Mouse (Mus musculus): ENCODE measurements around the gene Ier5. TPM values are rescaled to one million over a fixed set of nuclear protein-coding genes. Genes with fewer than 3 reads are reported as not detected.

The Ier5 gene
- total and polyA plus RNA-seq, 3 experiments: 47.7 to 59.3 (median 58.8) TPM

- H3K9ac ChIP-seq (ENCODE audit: insufficient read depth, low read depth): no peak overlapping the region
- H3K4me3 ChIP-seq (replicated peaks in 1 of 3; ENCODE audit: low read depth in 2 of 3, low read length in 2 of 3, poor library complexity in 1 of 3): no peak overlapping the region
- dilution Hi-C loops (cut with MboI; ENCODE audit: extremely low pct_ligation_motif_present, extremely low pct_unique_long_range_greater_than_20kb, low sequenced_read_pairs) (no loop called here), in situ Hi-C loops (cut with MboI; ENCODE audit: low pct_ligation_motif_present, low pct_unique_long_range_greater_than_20kb, low sequenced_read_pairs) (loop anchor here (5.0 kb wide), 1 partner anchor 35 kb away; no protein-coding TSS in a partner anchor)
- TF ChIP-seq ELF1 (IDR thresholded peaks at IDR 0.05; ENCODE audit: low read depth, low read length) (no peak), EP300 (IDR thresholded peaks at IDR 0.05; ENCODE audit: low read length) (peak; percentile 66; the same call in 1 of the 2 replicates), TBP (conservative IDR thresholded peaks at IDR 0.05; ENCODE audit: low read depth, low read length) (no peak), IRF4 (IDR thresholded peaks at IDR 0.05; ENCODE audit: low read depth, low read length) (no peak), USF2 (conservative IDR thresholded peaks at IDR 0.05; ENCODE audit: low read depth, low read length) (no peak), MYC (IDR thresholded peaks at IDR 0.05; ENCODE audit: low read depth, low read length) (no peak), MXI1 (IDR thresholded peaks at IDR 0.05; ENCODE audit: low read depth, low read length) (no peak), GABPA (IDR thresholded peaks at IDR 0.05; ENCODE audit: insufficient replicate concordance, low read depth, low read length) (no peak), JUN (IDR thresholded peaks at IDR 0.05; ENCODE audit: insufficient read depth, low read depth, low read length) (0 out of 2 replicates have a peak, but pooled peaks have one; percentile 25), TCF12 (IDR thresholded peaks at IDR 0.05; ENCODE audit: low read depth, low read length) (0 out of 2 replicates have a peak, but pooled peaks have one; percentile 40)
- H3K4me1 ChIP-seq (ENCODE audit: control insufficient read depth in 1 of 2, insufficient read depth in 2 of 2): peaks cover 17 to 73% of the 10 kb centered on the region in 2 experiments
- no peaks in the 10 kb centered on the region for H3K36me3 ChIP-seq (replicated peaks in 1 of 2; ENCODE audit: control insufficient read depth in 1 of 2, insufficient read depth in 1 of 2, low read length in 1 of 2)
- no peak for DNase-seq (ENCODE audit: extremely low read depth)
- H3K27ac ChIP-seq (ENCODE audit: insufficient read depth, low read depth): no peak overlapping the region
- H3K4me2 ChIP-seq (ENCODE audit: insufficient read depth, low read depth, poor library complexity, severe bottlenecking): no peak overlapping the region
- no peaks in the 10 kb centered on the region for H3K79me2 ChIP-seq (replicated peaks; ENCODE audit: control insufficient read depth, extremely low read depth, insufficient read depth, poor library complexity, severe bottlenecking)
- no peaks in the 10 kb centered on the region for H3K9me3 ChIP-seq (replicated peaks; ENCODE audit: low read length)
- H3K27me3 ChIP-seq (replicated peaks): no peaks in the 10 kb centered on the region
These were observed 12.5 kb downstream of the Ier5 start for GRCm38 (mm10) chr1:155086893-155087292.

DNA sequence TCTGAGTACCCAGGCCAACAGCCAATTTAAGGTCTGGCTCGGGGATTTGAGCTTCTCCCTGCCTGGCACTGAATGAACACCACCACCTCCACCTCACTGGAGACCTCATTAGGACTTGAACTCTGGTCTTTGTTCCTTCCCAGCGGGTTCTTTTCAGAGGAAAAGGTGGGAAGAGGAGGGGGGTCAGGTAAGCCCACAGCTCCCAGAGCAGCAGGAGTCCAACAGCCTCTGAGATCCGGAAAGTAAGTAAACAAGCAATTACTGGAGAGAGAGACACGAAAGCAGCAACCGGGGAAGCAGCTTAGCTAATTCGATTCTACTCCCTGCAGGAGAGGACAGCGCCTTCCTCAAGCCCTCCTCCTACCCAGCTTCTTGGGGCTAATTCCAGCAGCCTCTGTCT, 13.0 kb downstream of the Ier5 start:
- H3K9me3 ChIP-seq (replicated peaks; ENCODE audit: low read length): no peaks in the 10 kb centered on the region
- dilution Hi-C loops (cut with MboI; ENCODE audit: extremely low pct_ligation_motif_present, extremely low pct_unique_long_range_greater_than_20kb, low sequenced_read_pairs): no loop called here
- H3K27me3 ChIP-seq (replicated peaks): no peaks in the 10 kb centered on the region
- no peak for DNase-seq (ENCODE audit: extremely low read depth)
- H3K36me3 ChIP-seq (replicated peaks in 1 of 2; ENCODE audit: control insufficient read depth in 1 of 2, insufficient read depth in 1 of 2, low read length in 1 of 2): no peaks in the 10 kb centered on the region
- peaks cover 15 to 73% of the 10 kb centered on the region in 2 experiments; a peak in 3 of 4 replicates for H3K4me1 ChIP-seq (ENCODE audit: control insufficient read depth in 1 of 2, insufficient read depth in 2 of 2)
- no peak overlapping the region for H3K4me2 ChIP-seq (ENCODE audit: insufficient read depth, low read depth, poor library complexity, severe bottlenecking)
- H3K27ac ChIP-seq (ENCODE audit: insufficient read depth, low read depth): no peak overlapping the region
- no peaks in the 10 kb centered on the region for H3K79me2 ChIP-seq (replicated peaks; ENCODE audit: control insufficient read depth, extremely low read depth, insufficient read depth, poor library complexity, severe bottlenecking)
- no peak overlapping the region for H3K4me3 ChIP-seq (replicated peaks in 1 of 3; ENCODE audit: low read depth in 2 of 3, low read length in 2 of 3, poor library complexity in 1 of 3)
- TF ChIP-seq KAT2A (IDR thresholded peaks at IDR 0.05; ENCODE audit: insufficient replicate concordance, low read length) (no peak), JUND (conservative IDR thresholded peaks at IDR 0.05; ENCODE audit: low read depth, low read length) (no peak), ZNF384 (IDR thresholded peaks at IDR 0.05; ENCODE audit: low read depth, low read length) (no peak), POLR2AphosphoS2 (IDR thresholded peaks at IDR 0.05; ENCODE audit: low read depth, low read length) (no peak), POLR2A (IDR thresholded peaks at IDR 0.05; ENCODE audit: low read depth, low read length) (no peak), TBP (conservative IDR thresholded peaks at IDR 0.05; ENCODE audit: low read depth, low read length) (no peak), CHD1 (IDR thresholded peaks at IDR 0.05; ENCODE audit: low read depth, low read length) (no peak), MYC (IDR thresholded peaks at IDR 0.05; ENCODE audit: low read depth, low read length) (no peak), IRF4 (IDR thresholded peaks at IDR 0.05; ENCODE audit: low read depth, low read length) (no peak), MAX (IDR thresholded peaks at IDR 0.05; ENCODE audit: low read length) (no peak), USF2 (conservative IDR thresholded peaks at IDR 0.05; ENCODE audit: low read depth, low read length) (no peak)
- no peak overlapping the region for H3K9ac ChIP-seq (ENCODE audit: insufficient read depth, low read depth)
- in situ Hi-C loops (cut with MboI; ENCODE audit: low pct_ligation_motif_present, low pct_unique_long_range_greater_than_20kb, low sequenced_read_pairs): loop anchor here (5.0 kb wide), 1 partner anchor 34 kb away; no protein-coding TSS in a partner anchor
